Mouse (Mus musculus) midbrain, embryonic 14.5 days (tissue): ENCODE measurements around the gene C3ar1. TPM values are rescaled to one million over a fixed set of nuclear protein-coding genes. Genes with fewer than 3 reads are reported as not detected.
A peak's percentile ranks its signal among the peaks of the same experiment; 100 is the strongest.

Experiments
- ATAC-seq: fragments of 200-750 bp; cut with Nextera tagmentation; 2 replicates; pipeline ENCODE4 v1.8.0; 2017; ENCODE audit warnings: moderate number of reproducible peaks, moderate library complexity; ENCODE audit not compliant: low FRiP score, low TSS enrichment
- DNase-seq: peaks from one replicate; pipeline ENCODE4 v3.0.0-alpha.2; 2015
- H3K27ac ChIP-seq: fragments of 300-500 bp; sonication (generic); replicated peaks from 2 replicates; pipeline ENCODE4 v1.5.1; 2014; ENCODE audit warnings: mild to moderate bottlenecking, low read depth, low read length, moderate library complexity
- H3K27me3 ChIP-seq: fragments of 300-500 bp; sonication (generic); 2 replicates; pipeline ENCODE4 v1.6.1; 2014; ENCODE audit warnings: low read length, control low read depth, mixed read lengths; ENCODE audit not compliant: control insufficient read depth, insufficient read depth
- H3K36me3 ChIP-seq: fragments of 300-500 bp; sonication (generic); 2 replicates; pipeline ENCODE4 v1.6.1; 2014; ENCODE audit warnings: low read length, control low read depth; ENCODE audit not compliant: control insufficient read depth, insufficient read depth
- H3K4me1 ChIP-seq: fragments of 300-500 bp; sonication (generic); 2 replicates; pipeline ENCODE4 v1.6.1; 2014; ENCODE audit warnings: mild to moderate bottlenecking, antibody characterized with exemption, low read length, control low read depth; ENCODE audit not compliant: control insufficient read depth, insufficient read depth
- H3K4me2 ChIP-seq: fragments of 300-500 bp; sonication (generic); 2 replicates; pipeline ENCODE4 v1.6.1; 2014; ENCODE audit warnings: mild to moderate bottlenecking, low read length, moderate library complexity
- H3K4me3 ChIP-seq: fragments of 300-500 bp; sonication (generic); replicated peaks from 2 replicates; pipeline ENCODE4 v1.5.1; 2014; ENCODE audit warnings: low read depth, low read length
- H3K9ac ChIP-seq: fragments of 300-500 bp; sonication (generic); replicated peaks from 2 replicates; pipeline ENCODE4 v1.6.1; 2014; ENCODE audit warnings: mild to moderate bottlenecking, low read length, moderate library complexity
- H3K9me3 ChIP-seq: fragments of 300-500 bp; sonication (generic); 2 replicates; pipeline ENCODE4 v1.6.1; 2016; ENCODE audit warnings: low read length, control low read depth, mixed read lengths; ENCODE audit not compliant: control insufficient read depth
- WGBS: fragments of 180-500 bp; shearing (Covaris S2); extraction: QIAGEN DNeasy Blood & Tissue Kit; methylation state at CpG from one replicate; pipeline ENCODE4 v1.1.7; 2014; 5-methylcytosine and 5-hydroxymethylcytosine counted together
- polyA plus RNA-seq: library from polyadenylated mRNA; unstranded; fragments of >200 nt; fragmentation: Nextera tagmentation; extraction: Ambion mirVana; gene quantifications from 2 replicates; pipeline ENCODE4 v1.2.1, GENCODE M21; 2014

The C3ar1 gene
- polyA plus RNA-seq, 1 experiment from 2014 or later = 2.0 TPM

GRCm38 (mm10) chr6:122873871-122874719 is 18.1 kb upstream of the C3ar1 start, which contains the start of gene Necap1:
Gene Necap1, plus strand, starts transcription at chr6:122874474.
- whole genome bisulfite sequencing = 8% methylated on average over 43 of the region's 43 CpGs
- Histone ChIP-seq H3K27ac (peak within 1 kb of the TSS; percentile 93), H3K4me1 (peaks cover 5% of the 10 kb centered on the region), H3K9ac (peak within 1 kb of the TSS; percentile 83), H3K36me3 (peaks cover 16% of the 10 kb centered on the region), H3K9me3 (no peaks in the 10 kb centered on the region), H3K27me3 (peaks cover 3% of the 10 kb centered on the region; the same call in 1 of the 2 replicates), H3K4me2 (peak within 1 kb of the TSS; percentile 67), H3K4me3 (peak within 1 kb of the TSS; percentile 86)
- ATAC-seq (peak; percentile 99), DNase-seq (peak; percentile 100)

- Histone ChIP-seq H3K9ac (no peak overlapping the region), H3K4me2 (no peak overlapping the region), H3K27me3 (peaks cover 3% of the 10 kb centered on the region; the same call in 1 of the 2 replicates), H3K36me3 (peaks cover 7% of the 10 kb centered on the region; the same call in 1 of the 2 replicates), H3K4me3 (no peak overlapping the region), H3K27ac (no peak overlapping the region), H3K4me1 (peaks cover 5% of the 10 kb centered on the region), H3K9me3 (no peaks in the 10 kb centered on the region)
- DNase-seq (no peak), ATAC-seq (no peak)
- WGBS = over 99% methylated on average over 5 of the region's 5 CpGs
Observed at GRCm38 (mm10) chr6:122872800-122873199, 16.8 kb upstream of the C3ar1 start.

- no peak for ATAC-seq
Observed at GRCm38 (mm10) chr6:122869846-122870245, 13.9 kb upstream of the C3ar1 start.

GRCm38 (mm10) chr6:122867914-122868313 is 12.0 kb upstream of the C3ar1 start:
- Histone ChIP-seq H3K27me3 (peaks cover 3% of the 10 kb centered on the region; the same call in 1 of the 2 replicates), H3K9ac (no peak overlapping the region), H3K4me1 (no peaks in the 10 kb centered on the region), H3K4me3 (no peak overlapping the region), H3K9me3 (no peaks in the 10 kb centered on the region), H3K4me2 (no peak overlapping the region), H3K27ac (no peak overlapping the region), H3K36me3 (no peaks in the 10 kb centered on the region)
- ATAC-seq (no peak), DNase-seq (peak; percentile 39)
- 69% methylated on average over 4 of the region's 4 CpGs for WGBS

More at GRCm38 (mm10) chr6:122869846-122870245, 13.9 kb upstream of the C3ar1 start:
- no peak for DNase-seq
- Histone ChIP-seq H3K27me3 (peaks cover 3% of the 10 kb centered on the region; the same call in 1 of the 2 replicates), H3K4me3 (no peak overlapping the region), H3K9me3 (no peaks in the 10 kb centered on the region), H3K27ac (no peak overlapping the region), H3K4me2 (no peak overlapping the region), H3K36me3 (no peaks in the 10 kb centered on the region), H3K9ac (no peak overlapping the region), H3K4me1 (no peaks in the 10 kb centered on the region)
- 88% methylated on average over 11 of the region's 11 CpGs for WGBS

- WGBS = 78% methylated on average over 1 of the region's 1 CpGs
- ATAC-seq (no peak), DNase-seq (no peak)
- Histone ChIP-seq H3K9me3 (peaks cover 10% of the 10 kb centered on the region), H3K36me3 (no peaks in the 10 kb centered on the region), H3K4me1 (no peaks in the 10 kb centered on the region), H3K27me3 (no peaks in the 10 kb centered on the region), H3K27ac (no peak overlapping the region), H3K4me2 (no peak overlapping the region), H3K4me3 (no peak overlapping the region), H3K9ac (no peak overlapping the region)
Observed at GRCm38 (mm10) chr6:122862871-122863270, 6.9 kb upstream of the C3ar1 start.

GRCm38 (mm10) chr6:122862434-122862833 is 6.5 kb upstream of the C3ar1 start:
- H3K4me2 ChIP-seq = no peak overlapping the region
- no peaks in the 10 kb centered on the region for H3K27me3 ChIP-seq
- H3K27ac ChIP-seq = no peak overlapping the region
- ATAC-seq = no peak
- H3K4me1 ChIP-seq = no peaks in the 10 kb centered on the region
- 81% methylated on average over 6 of the region's 6 CpGs for WGBS
- H3K9ac ChIP-seq = no peak overlapping the region
- H3K36me3 ChIP-seq = no peaks in the 10 kb centered on the region
- no peak for DNase-seq
- peaks cover 10% of the 10 kb centered on the region for H3K9me3 ChIP-seq
- H3K4me3 ChIP-seq = no peak overlapping the region

GRCm38 (mm10) chr6:122854552-122854951 is 1.4 kb downstream of the C3ar1 start:
- no peak for DNase-seq
- Histone ChIP-seq H3K4me2 (no peak overlapping the region), H3K4me1 (no peaks in the 10 kb centered on the region), H3K9me3 (no peaks in the 10 kb centered on the region; the same call in 1 of the 2 replicates), H3K27ac (no peak overlapping the region), H3K4me3 (no peak overlapping the region), H3K27me3 (no peaks in the 10 kb centered on the region), H3K36me3 (no peaks in the 10 kb centered on the region), H3K9ac (no peak overlapping the region)
- no peak for ATAC-seq
- 90% methylated on average over 12 of the region's 12 CpGs for WGBS

GRCm38 (mm10) chr6:122852696-122853095 is 3.3 kb downstream of the C3ar1 start:
- Histone ChIP-seq H3K27ac (no peak overlapping the region), H3K36me3 (no peaks in the 10 kb centered on the region), H3K27me3 (no peaks in the 10 kb centered on the region), H3K4me2 (no peak overlapping the region), H3K9ac (no peak overlapping the region), H3K9me3 (no peaks in the 10 kb centered on the region), H3K4me3 (no peak overlapping the region), H3K4me1 (no peaks in the 10 kb centered on the region)
- ATAC-seq = no peak
- no peak for DNase-seq
- WGBS = 80% methylated on average over 2 of the region's 2 CpGs

GRCm38 (mm10) chr6:122843759-122844158 is 12.2 kb downstream of the C3ar1 start:
- no peak for DNase-seq
- Histone ChIP-seq H3K4me3 (no peak overlapping the region), H3K27ac (no peak overlapping the region), H3K4me1 (no peaks in the 10 kb centered on the region), H3K4me2 (no peak overlapping the region), H3K27me3 (no peaks in the 10 kb centered on the region), H3K36me3 (peaks cover 52% of the 10 kb centered on the region), H3K9me3 (no peaks in the 10 kb centered on the region), H3K9ac (no peak overlapping the region)
- 83% methylated on average over 6 of the region's 6 CpGs for WGBS
- no peak for ATAC-seq
